Mouse (Mus musculus) liver, adult 2 months (tissue): ENCODE measurements at regions not wholly inside any gene's neighbourhood (a gene's known extent, or its start where the extent isn't known, plus 50 kb on each side); places are given as distances from the start of the nearest gene placed in this dataset.

ENCODE experiments used
- CTCF ChIP-seq: fragments of 200-500 bp; IDR thresholded peaks from 2 replicates; pipeline ENCODE4 v1.5.1; 2011; ENCODE audit warnings: low read depth, low read length, control low read depth
- POLR2A ChIP-seq: fragments of 200-500 bp; IDR thresholded peaks from 2 replicates; pipeline ENCODE4 v1.6.1; 2011; ENCODE audit warnings: low read length, control low read depth; ENCODE audit not compliant: insufficient read depth; ENCODE audit errors: extremely low read depth

GRCm38 (mm10) chr12:106568541-106569085 is 558.6 kb downstream of the Vrk1 start:
- TF ChIP-seq CTCF, result no peak
- TF ChIP-seq POLR2A, result no peak
